Mouse (Mus musculus): ENCODE results near the gene Cxcr5. TPM values are rescaled to one million over a fixed set of nuclear protein-coding genes. Genes with fewer than 3 reads are reported as not detected.

The Cxcr5 gene
- polyA plus RNA-seq, 1 experiment from 2014 or later: not detected

GRCm38 (mm10) chr9:44478229-44478921 lies 83.3 kb downstream of the Cxcr5 start:
- Histone ChIP-seq H3K27ac (ENCODE audit: low read length) (peak overlapping the region; percentile 57; the same call in 1 of the 2 replicates), H3K4me3 (ENCODE audit: low read depth, low read length) (peak overlapping the region; percentile 55), H3K36me3 (ENCODE audit: control insufficient read depth, insufficient read depth) (no peaks in the 10 kb centered on the region), H3K4me1 (ENCODE audit: control insufficient read depth, low read depth, low read length) (peaks cover 21% of the 10 kb centered on the region), H3K4me2 (ENCODE audit: low read depth, low read length) (peak overlapping the region; percentile 61), H3K9me3 (replicated peaks; ENCODE audit: control insufficient read depth, low read length) (no peaks in the 10 kb centered on the region), H3K27me3 (ENCODE audit: control insufficient read depth, insufficient read depth, low read depth, low read length) (peaks cover 48% of the 10 kb centered on the region), H3K9ac (ENCODE audit: low read depth, low read length) (no peak overlapping the region; the same call in 1 of the 2 replicates)
- ATAC-seq (ENCODE audit: low read depth): no peak
- WGBS (ENCODE audit: insufficient replicate concordance): under 1% methylated on average over 23 of the region's 27 CpGs

DNA sequence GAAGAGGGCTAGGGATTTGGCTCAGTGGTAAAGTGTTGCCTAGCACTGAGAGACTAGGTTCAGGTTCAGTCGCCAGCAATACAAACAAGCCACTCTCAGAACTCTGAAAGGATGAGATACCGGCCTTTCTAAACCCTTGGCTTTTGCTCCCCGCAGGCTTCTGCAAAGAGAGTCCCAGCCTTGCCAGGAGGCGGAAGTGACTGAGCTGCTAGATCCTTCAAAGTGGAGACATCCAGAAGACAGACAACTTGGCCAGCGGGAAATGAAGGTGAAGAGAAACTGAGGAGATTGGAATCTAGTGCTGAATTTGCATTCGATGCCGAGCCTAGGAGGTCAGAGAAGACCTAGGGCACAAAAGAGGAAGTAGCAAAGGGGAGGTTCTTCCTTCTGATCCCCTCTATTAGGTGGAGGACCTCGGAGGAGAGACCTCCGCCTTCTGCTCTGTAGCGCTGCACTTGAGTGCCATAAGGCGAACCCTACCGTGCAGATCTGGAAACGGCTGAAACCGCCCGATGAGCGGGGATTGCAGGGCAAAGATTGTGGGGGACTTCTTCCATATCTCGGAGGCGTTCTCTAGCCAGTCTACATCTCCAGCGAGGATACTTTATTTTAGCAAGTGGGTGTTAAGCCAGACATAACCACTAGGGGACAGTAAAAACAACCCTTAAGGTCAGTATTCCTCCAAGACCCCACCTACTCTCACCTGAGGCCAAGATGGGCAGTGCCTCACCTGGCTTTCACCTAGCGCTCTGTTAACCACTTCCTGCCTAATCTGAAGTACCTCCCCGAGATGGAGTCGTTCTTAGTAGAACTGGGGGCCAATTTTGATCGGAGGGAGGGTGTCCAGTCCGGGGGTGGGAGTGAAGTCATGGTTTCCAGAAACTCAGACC lies 84.1 kb downstream of the Cxcr5 start:
- ATAC-seq (ENCODE audit: low read depth): no peak
- 3% methylated on average over 24 of the region's 24 CpGs for WGBS (ENCODE audit: insufficient replicate concordance)
- H3K27ac ChIP-seq (ENCODE audit: low read length): no peak overlapping the region

DNA sequence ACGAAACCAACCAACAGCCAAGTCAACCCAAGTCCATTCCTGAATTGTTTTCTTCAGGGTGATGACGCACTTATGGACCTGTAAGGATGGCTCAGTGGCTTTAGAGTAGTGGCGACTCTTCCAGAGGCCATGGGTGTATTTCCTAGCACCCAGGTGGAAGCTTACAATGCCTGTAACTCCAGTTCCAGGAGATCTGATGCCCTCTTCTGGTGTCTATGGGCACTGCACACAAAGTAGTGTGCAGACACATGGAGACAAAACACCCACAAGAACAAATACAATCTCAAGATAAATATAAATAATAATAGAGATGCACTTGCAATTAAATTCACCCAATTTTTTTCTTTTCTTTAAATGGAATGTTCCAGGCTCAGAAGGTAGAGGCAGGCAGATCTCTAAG lies 85.7 kb downstream of the Cxcr5 start:
- Histone ChIP-seq H3K9ac (ENCODE audit: low read depth, low read length) (no peak overlapping the region), H3K4me2 (ENCODE audit: low read depth, low read length) (no peak overlapping the region), H3K27ac (ENCODE audit: low read length) (no peak overlapping the region), H3K36me3 (ENCODE audit: control insufficient read depth, insufficient read depth) (no peaks in the 10 kb centered on the region), H3K27me3 (ENCODE audit: control insufficient read depth, insufficient read depth, low read depth, low read length) (peaks cover 26% of the 10 kb centered on the region), H3K4me3 (ENCODE audit: low read depth, low read length) (no peak overlapping the region), H3K4me1 (ENCODE audit: control insufficient read depth, low read depth, low read length) (peaks cover 21% of the 10 kb centered on the region), H3K9me3 (replicated peaks; ENCODE audit: control insufficient read depth, low read length) (no peaks in the 10 kb centered on the region)
- whole genome bisulfite sequencing (ENCODE audit: insufficient replicate concordance): 71% methylated on average over 3 of the region's 3 CpGs
- no peak for ATAC-seq (ENCODE audit: low read depth)

More for the DNA sequence above, 84.1 kb downstream of the Cxcr5 start:
- H3K4me2 ChIP-seq (ENCODE audit: low read depth, low read length): peak overlapping the region; percentile 61
- H3K9ac ChIP-seq (ENCODE audit: low read depth, low read length): no peak overlapping the region; the same call in 1 of the 2 replicates
- peak overlapping the region; percentile 55 for H3K4me3 ChIP-seq (ENCODE audit: low read depth, low read length)
- no peaks in the 10 kb centered on the region for H3K9me3 ChIP-seq (replicated peaks; ENCODE audit: control insufficient read depth, low read length)
- no peaks in the 10 kb centered on the region for H3K36me3 ChIP-seq (ENCODE audit: control insufficient read depth, insufficient read depth)
- H3K4me1 ChIP-seq (ENCODE audit: control insufficient read depth, low read depth, low read length): peaks cover 21% of the 10 kb centered on the region
- peaks cover 40% of the 10 kb centered on the region for H3K27me3 ChIP-seq (ENCODE audit: control insufficient read depth, insufficient read depth, low read depth, low read length)

GRCm38 (mm10) chr9:44474327-44474726 lies 87.3 kb downstream of the Cxcr5 start:
- no peak overlapping the region for H3K4me2 ChIP-seq (ENCODE audit: low read depth, low read length)
- peaks cover 15% of the 10 kb centered on the region for H3K4me1 ChIP-seq (ENCODE audit: control insufficient read depth, low read depth, low read length)
- H3K27ac ChIP-seq (ENCODE audit: low read length): no peak overlapping the region
- H3K36me3 ChIP-seq (ENCODE audit: control insufficient read depth, insufficient read depth): no peaks in the 10 kb centered on the region
- H3K27me3 ChIP-seq (ENCODE audit: control insufficient read depth, insufficient read depth, low read depth, low read length): peaks cover 15% of the 10 kb centered on the region
- H3K4me3 ChIP-seq (ENCODE audit: low read depth, low read length): no peak overlapping the region
- WGBS (ENCODE audit: insufficient replicate concordance): 50% methylated on average over 1 of the region's 1 CpGs
- no peak overlapping the region for H3K9ac ChIP-seq (ENCODE audit: low read depth, low read length)
- no peak for ATAC-seq (ENCODE audit: low read depth)
- H3K9me3 ChIP-seq (replicated peaks; ENCODE audit: control insufficient read depth, low read length): no peaks in the 10 kb centered on the region

DNA sequence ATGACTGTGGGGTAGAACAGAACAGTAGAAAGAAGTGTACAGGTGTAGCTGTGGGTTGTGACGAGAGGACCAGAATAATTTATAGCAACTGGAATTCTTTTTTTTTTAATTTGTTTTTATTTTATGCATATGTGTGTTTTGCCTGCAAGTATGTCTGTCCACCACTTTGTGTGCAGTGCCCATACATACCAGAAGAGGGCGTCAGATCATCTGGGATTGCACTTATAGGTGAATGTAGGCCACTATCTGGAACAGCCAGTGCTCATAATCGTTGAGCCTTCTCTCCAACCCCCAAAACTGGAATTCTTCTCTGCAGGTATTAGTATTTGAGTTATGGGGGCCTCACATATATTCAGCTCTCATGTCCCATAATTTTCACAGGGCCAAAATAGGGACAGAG lies 88.5 kb downstream of the Cxcr5 start:
- no peak for ATAC-seq (ENCODE audit: low read depth)
- no peak overlapping the region for H3K9ac ChIP-seq (ENCODE audit: low read depth, low read length)
- no peak overlapping the region for H3K4me2 ChIP-seq (ENCODE audit: low read depth, low read length)
- H3K27ac ChIP-seq (ENCODE audit: low read length): no peak overlapping the region
- no peaks in the 10 kb centered on the region for H3K9me3 ChIP-seq (replicated peaks; ENCODE audit: control insufficient read depth, low read length)
- WGBS (ENCODE audit: insufficient replicate concordance): 37% methylated on average over 3 of the region's 3 CpGs
- H3K36me3 ChIP-seq (ENCODE audit: control insufficient read depth, insufficient read depth): no peaks in the 10 kb centered on the region
- no peak overlapping the region for H3K4me3 ChIP-seq (ENCODE audit: low read depth, low read length)
- peaks cover 9% of the 10 kb centered on the region for H3K4me1 ChIP-seq (ENCODE audit: control insufficient read depth, low read depth, low read length)
- peaks cover 3% of the 10 kb centered on the region for H3K27me3 ChIP-seq (ENCODE audit: control insufficient read depth, insufficient read depth, low read depth, low read length)

GRCm38 (mm10) chr9:44468800-44469199 lies 92.9 kb downstream of the Cxcr5 start:
- Histone ChIP-seq H3K36me3 (ENCODE audit: control insufficient read depth, insufficient read depth) (no peaks in the 10 kb centered on the region), H3K9ac (ENCODE audit: low read depth, low read length) (no peak overlapping the region), H3K27me3 (ENCODE audit: control insufficient read depth, insufficient read depth, low read depth, low read length) (no peaks in the 10 kb centered on the region), H3K27ac (ENCODE audit: low read length) (no peak overlapping the region), H3K4me2 (ENCODE audit: low read depth, low read length) (no peak overlapping the region), H3K9me3 (replicated peaks; ENCODE audit: control insufficient read depth, low read length) (no peaks in the 10 kb centered on the region), H3K4me3 (ENCODE audit: low read depth, low read length) (no peak overlapping the region), H3K4me1 (ENCODE audit: control insufficient read depth, low read depth, low read length) (no peaks in the 10 kb centered on the region)
- ATAC-seq (ENCODE audit: low read depth): no peak
- 45% methylated on average over 2 of the region's 2 CpGs for WGBS (ENCODE audit: insufficient replicate concordance)

- Histone ChIP-seq H3K27me3 (ENCODE audit: control insufficient read depth, insufficient read depth, low read depth, low read length) (no peaks in the 10 kb centered on the region), H3K4me3 (ENCODE audit: low read depth, low read length) (no peak overlapping the region), H3K4me2 (ENCODE audit: low read depth, low read length) (no peak overlapping the region), H3K4me1 (ENCODE audit: control insufficient read depth, low read depth, low read length) (no peaks in the 10 kb centered on the region), H3K36me3 (ENCODE audit: control insufficient read depth, insufficient read depth) (no peaks in the 10 kb centered on the region), H3K27ac (ENCODE audit: low read length) (no peak overlapping the region), H3K9me3 (replicated peaks; ENCODE audit: control insufficient read depth, low read length) (no peaks in the 10 kb centered on the region), H3K9ac (ENCODE audit: low read depth, low read length) (no peak overlapping the region)
- 28% methylated on average over 7 of the region's 7 CpGs for WGBS (ENCODE audit: insufficient replicate concordance)
- no peak for ATAC-seq (ENCODE audit: low read depth)
These were observed 93.5 kb downstream of the Cxcr5 start for GRCm38 (mm10) chr9:44468224-44468623.

GRCm38 (mm10) chr9:44461950-44462349 lies 99.7 kb downstream of the Cxcr5 start:
- H3K9ac ChIP-seq (ENCODE audit: low read depth, low read length): no peak overlapping the region
- H3K9me3 ChIP-seq (replicated peaks; ENCODE audit: control insufficient read depth, low read length): no peaks in the 10 kb centered on the region
- no peak overlapping the region for H3K4me3 ChIP-seq (ENCODE audit: low read depth, low read length)
- 42% methylated on average over 5 of the region's 5 CpGs for WGBS (ENCODE audit: insufficient replicate concordance)
- no peaks in the 10 kb centered on the region for H3K36me3 ChIP-seq (ENCODE audit: control insufficient read depth, insufficient read depth)
- H3K4me1 ChIP-seq (ENCODE audit: control insufficient read depth, low read depth, low read length): no peaks in the 10 kb centered on the region
- peaks cover 3% of the 10 kb centered on the region; the same call in 1 of the 2 replicates for H3K27me3 ChIP-seq (ENCODE audit: control insufficient read depth, insufficient read depth, low read depth, low read length)
- no peak overlapping the region for H3K27ac ChIP-seq (ENCODE audit: low read length)
- no peak for ATAC-seq (ENCODE audit: low read depth)
- no peak overlapping the region for H3K4me2 ChIP-seq (ENCODE audit: low read depth, low read length)

Measured in liver, embryonic 16.5 days (tissue).